Mouse (Mus musculus): ENCODE data around the gene Rnase1.
"Not testable (repeated sequence)": the region's sequence is repeated elsewhere in the genome, so short reads cannot be mapped to it uniquely, and the experiment has no call there.

DNA sequence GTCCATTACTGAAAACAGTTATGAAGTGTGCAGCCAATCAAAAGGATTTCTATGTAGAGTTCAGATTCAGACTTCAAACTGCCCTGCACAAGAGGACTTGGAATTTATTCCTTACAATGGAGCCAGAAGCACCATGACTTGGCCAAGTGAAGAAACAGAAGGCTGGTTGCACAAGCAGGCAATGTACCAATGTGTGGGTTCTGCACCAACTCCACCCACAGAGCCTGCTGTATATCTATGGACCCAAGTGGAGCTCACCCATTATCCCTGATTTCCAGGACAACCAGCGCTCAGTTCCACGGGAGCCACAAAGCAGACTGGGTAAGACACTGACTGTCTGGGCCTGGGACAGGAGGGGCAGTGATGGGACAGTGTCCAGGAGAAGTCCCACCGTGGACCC is 15.4 kb upstream of the Rnase1 start, which contains the start of gene Rnase2b:
- not testable (repeated sequence) for TF ChIP-seq ZNF384 (IDR thresholded peaks at IDR 0.05; ENCODE audit: low read depth, low read length); MAFK (IDR thresholded peaks at IDR 0.05; ENCODE audit: insufficient read depth, low read depth, low read length); ZC3H11A (IDR thresholded peaks at IDR 0.05; ENCODE audit: borderline replicate concordance, low read depth, low read length); HCFC1 (IDR thresholded peaks at IDR 0.05; ENCODE audit: borderline replicate concordance, insufficient read depth, low read length)

Data from ES-E14 (cell line).